Mouse (Mus musculus): ENCODE measurements around the gene Smndc1. TPM values are rescaled to one million over a fixed set of nuclear protein-coding genes. Genes with fewer than 3 reads are reported as not detected.

The Smndc1 gene
- polyA plus RNA-seq, 1 experiment from 2014 or later, result 42.3 TPM

DNA sequence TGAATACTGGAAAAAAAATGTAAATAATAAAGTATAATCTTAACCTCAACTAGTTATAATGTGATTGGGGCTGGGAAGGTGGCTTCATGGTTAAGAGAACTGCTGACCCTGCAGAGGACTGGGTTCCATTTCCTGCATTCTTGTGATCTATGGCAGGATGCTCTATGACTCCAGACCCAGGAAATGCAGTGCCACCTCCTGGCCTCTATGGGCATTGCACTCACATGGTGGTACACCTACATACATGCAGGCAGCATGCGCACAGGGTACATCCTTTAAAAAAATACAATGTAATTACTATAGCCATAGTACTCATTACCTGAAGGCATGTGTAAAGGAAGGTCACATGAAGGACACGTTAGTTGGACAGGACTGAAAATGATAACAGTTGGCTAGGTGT is 27.4 kb downstream of the Smndc1 start:
- Histone ChIP-seq H3K4me3 (ENCODE audit: low read length) (no peak overlapping the region), H3K27ac (ENCODE audit: low read length) (no peak overlapping the region), H3K36me3 (ENCODE audit: control insufficient read depth, insufficient read depth, low read length) (no peaks in the 10 kb centered on the region), H3K9ac (ENCODE audit: low read length) (no peak overlapping the region), H3K4me2 (ENCODE audit: low read depth, low read length) (no peak overlapping the region), H3K9me3 (ENCODE audit: control insufficient read depth, low read length) (no peaks in the 10 kb centered on the region), H3K27me3 (ENCODE audit: control insufficient read depth, insufficient read depth, low read depth, low read length) (no peaks in the 10 kb centered on the region), H3K4me1 (replicated peaks; ENCODE audit: control insufficient read depth, insufficient read depth, low read length) (peaks cover 31% of the 10 kb centered on the region)
- 44% methylated on average over 2 of the region's 2 CpGs for WGBS
- ATAC-seq (ENCODE audit: low read depth), result no peak

DNA sequence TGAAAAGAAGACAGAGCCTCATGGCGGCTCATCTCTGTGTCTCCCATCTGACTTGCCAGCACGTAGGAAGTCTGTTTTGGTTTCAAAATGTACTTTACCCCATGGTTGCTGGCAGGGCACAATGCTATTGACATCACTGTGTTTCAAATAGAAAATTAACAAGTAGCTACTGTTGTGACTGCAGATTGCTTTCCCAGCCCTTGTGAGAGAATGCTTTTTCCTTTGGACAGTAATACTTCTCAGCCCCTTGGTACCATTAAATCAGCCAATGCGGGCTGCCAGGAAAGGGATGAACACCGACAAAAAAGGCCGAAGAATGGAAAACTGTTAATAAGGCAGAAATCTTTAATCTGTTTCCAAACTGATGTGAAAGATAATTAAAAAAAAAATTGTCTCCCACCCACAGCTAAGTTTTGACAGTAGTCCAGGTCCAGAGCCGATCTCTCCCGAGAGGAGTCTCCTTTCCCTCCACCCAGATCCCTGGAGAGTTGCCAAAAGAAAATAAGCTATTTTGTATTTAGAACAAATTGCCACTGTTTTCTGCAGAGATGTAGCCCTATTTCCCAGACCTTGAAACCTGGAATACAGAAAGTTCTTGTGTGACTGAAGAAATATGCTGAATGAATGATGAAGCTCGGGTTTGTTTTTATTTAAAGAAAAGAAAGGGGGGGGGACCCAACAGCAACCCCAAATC is 30.0 kb downstream of the Smndc1 start:
- peak overlapping the region; percentile 49 for H3K4me2 ChIP-seq (ENCODE audit: low read depth, low read length)
- H3K36me3 ChIP-seq (ENCODE audit: control insufficient read depth, insufficient read depth, low read length), result no peaks in the 10 kb centered on the region
- no peak for ATAC-seq (ENCODE audit: low read depth)
- no peak overlapping the region for H3K4me3 ChIP-seq (ENCODE audit: low read length)
- no peaks in the 10 kb centered on the region for H3K27me3 ChIP-seq (ENCODE audit: control insufficient read depth, insufficient read depth, low read depth, low read length)
- WGBS, result 40% methylated on average over 8 of the region's 8 CpGs
- no peaks in the 10 kb centered on the region for H3K9me3 ChIP-seq (ENCODE audit: control insufficient read depth, low read length)
- H3K27ac ChIP-seq (ENCODE audit: low read length), result no peak overlapping the region
- peak overlapping the region; percentile 14; the same call in 1 of the 2 replicates for H3K9ac ChIP-seq (ENCODE audit: low read length)
- H3K4me1 ChIP-seq (replicated peaks; ENCODE audit: control insufficient read depth, insufficient read depth, low read length), result peaks cover 22% of the 10 kb centered on the region

DNA sequence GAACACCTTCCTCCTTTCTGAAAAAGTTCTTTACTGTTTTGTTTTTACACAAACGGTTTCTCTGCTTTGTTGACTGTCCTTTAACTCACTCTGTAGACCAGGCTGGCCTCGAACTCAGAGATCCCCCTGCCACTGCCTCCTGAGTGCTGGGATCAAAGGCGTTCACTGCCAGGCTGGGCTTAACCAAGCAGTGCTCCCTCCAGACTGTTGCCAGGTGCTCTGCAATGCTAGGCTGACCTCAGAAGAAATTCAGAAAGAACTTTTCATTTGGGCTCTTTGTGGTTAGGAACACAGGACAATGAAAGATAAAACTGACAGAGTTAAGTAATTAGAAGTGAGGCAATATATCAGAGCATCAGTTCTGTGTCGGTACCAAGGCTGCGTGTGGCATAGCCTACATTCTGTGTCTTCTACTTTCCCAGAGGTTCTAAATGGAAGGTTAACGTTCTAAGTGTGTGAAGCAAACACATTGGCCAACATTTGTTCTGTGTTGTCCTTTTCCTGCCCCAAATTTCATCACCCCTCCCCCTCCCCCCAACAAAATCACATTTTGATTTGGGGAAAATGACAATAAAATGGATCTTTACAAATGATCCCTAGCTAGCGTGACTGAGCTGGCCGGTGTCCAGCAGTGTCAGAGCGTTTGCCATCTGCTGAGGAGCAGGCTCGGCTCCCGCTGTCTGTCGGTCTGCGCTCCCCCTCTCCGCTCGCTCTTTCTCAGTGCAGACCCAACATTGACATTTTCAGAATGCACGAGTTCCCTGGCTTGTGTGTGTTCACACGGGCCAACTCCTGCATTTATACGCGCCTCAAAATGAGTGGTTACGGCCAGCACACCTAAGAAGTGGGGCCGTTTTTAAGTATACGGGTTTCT is 31.0 kb downstream of the Smndc1 start:
- Histone ChIP-seq H3K27ac (ENCODE audit: low read length) (peak overlapping the region; percentile 47), H3K9ac (ENCODE audit: low read length) (peak overlapping the region; percentile 39), H3K27me3 (ENCODE audit: control insufficient read depth, insufficient read depth, low read depth, low read length) (no peaks in the 10 kb centered on the region), H3K4me2 (ENCODE audit: low read depth, low read length) (peak overlapping the region; percentile 49), H3K9me3 (ENCODE audit: control insufficient read depth, low read length) (no peaks in the 10 kb centered on the region), H3K4me3 (ENCODE audit: low read length) (peak overlapping the region; percentile 28), H3K4me1 (replicated peaks; ENCODE audit: control insufficient read depth, insufficient read depth, low read length) (peaks cover 15% of the 10 kb centered on the region; the same call in 1 of the 2 replicates), H3K36me3 (ENCODE audit: control insufficient read depth, insufficient read depth, low read length) (no peaks in the 10 kb centered on the region)
- 0 out of 2 replicates have a peak, but pooled peaks have one; percentile 31 for ATAC-seq (ENCODE audit: low read depth)
- 51% methylated on average over 22 of the region's 22 CpGs for WGBS

DNA sequence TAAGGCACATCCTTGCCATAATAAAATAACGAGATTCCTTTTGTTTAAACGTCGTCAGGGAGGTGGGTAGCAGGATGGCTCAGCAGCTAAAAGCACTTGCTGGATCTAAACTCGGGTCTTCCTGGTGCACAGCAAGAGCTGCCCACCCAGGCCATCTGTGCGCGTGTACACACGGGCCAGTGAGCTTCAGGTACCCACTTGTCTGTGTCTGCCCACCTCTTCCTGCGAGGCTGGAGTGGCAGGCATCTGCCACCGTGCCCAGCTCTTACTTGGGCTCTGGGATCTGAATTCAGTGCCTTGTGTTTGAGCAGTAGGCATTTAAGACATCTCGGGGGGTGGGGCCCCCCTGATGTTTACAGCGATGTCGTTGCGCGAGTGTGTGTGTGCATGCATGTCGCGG is 35.3 kb downstream of the Smndc1 start:
- Histone ChIP-seq H3K4me3 (ENCODE audit: low read length) (no peak overlapping the region), H3K4me1 (replicated peaks; ENCODE audit: control insufficient read depth, insufficient read depth, low read length) (peaks cover 8% of the 10 kb centered on the region; the same call in 1 of the 2 replicates), H3K4me2 (ENCODE audit: low read depth, low read length) (no peak overlapping the region), H3K9ac (ENCODE audit: low read length) (no peak overlapping the region), H3K9me3 (ENCODE audit: control insufficient read depth, low read length) (no peaks in the 10 kb centered on the region), H3K36me3 (ENCODE audit: control insufficient read depth, insufficient read depth, low read length) (peaks cover 4% of the 10 kb centered on the region; the same call in 1 of the 2 replicates), H3K27ac (ENCODE audit: low read length) (no peak overlapping the region), H3K27me3 (ENCODE audit: control insufficient read depth, insufficient read depth, low read depth, low read length) (no peaks in the 10 kb centered on the region)
- ATAC-seq (ENCODE audit: low read depth), result no peak
- WGBS, result 83% methylated on average over 16 of the region's 16 CpGs

DNA sequence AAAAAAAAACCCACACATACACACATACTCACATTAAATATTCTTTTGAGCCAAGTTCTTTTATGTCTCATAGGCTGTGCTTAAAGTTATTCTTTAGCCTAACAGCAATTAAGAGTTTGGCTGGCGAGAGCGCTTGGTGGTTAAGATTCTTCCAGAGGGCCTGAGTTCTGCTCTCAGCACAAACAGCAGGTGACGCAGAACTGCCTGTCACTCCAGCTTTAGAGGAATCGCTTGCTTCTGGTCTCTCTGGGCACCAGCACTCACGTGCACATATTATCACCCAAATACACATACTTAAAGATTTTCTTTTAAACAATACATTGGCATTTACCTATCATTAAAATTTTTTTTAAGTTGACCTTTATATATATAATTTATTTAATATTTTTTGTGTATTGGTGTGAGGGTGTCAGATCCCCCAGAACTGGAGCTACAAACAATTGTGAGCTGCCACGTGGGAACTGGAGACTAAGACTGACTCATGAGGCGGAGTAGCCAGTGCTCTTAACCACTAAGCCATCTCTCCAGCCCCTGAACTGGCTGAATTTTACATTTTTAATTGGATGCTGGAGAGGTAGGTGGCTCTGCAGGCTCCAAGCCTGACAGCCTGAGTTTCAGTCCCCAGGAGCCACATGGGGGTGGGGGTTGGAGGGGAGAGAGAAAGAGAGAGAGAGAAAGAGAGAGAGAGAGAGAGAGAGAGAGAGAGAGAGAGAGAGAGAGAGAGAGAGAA is 35.9 kb downstream of the Smndc1 start:
- Histone ChIP-seq H3K4me3 (ENCODE audit: low read length) (no peak overlapping the region), H3K4me2 (ENCODE audit: low read depth, low read length) (no peak overlapping the region), H3K27me3 (ENCODE audit: control insufficient read depth, insufficient read depth, low read depth, low read length) (no peaks in the 10 kb centered on the region), H3K9me3 (ENCODE audit: control insufficient read depth, low read length) (no peaks in the 10 kb centered on the region), H3K9ac (ENCODE audit: low read length) (no peak overlapping the region), H3K36me3 (ENCODE audit: control insufficient read depth, insufficient read depth, low read length) (peaks cover 4% of the 10 kb centered on the region; the same call in 1 of the 2 replicates), H3K27ac (ENCODE audit: low read length) (no peak overlapping the region), H3K4me1 (replicated peaks; ENCODE audit: control insufficient read depth, insufficient read depth, low read length) (peaks cover 4% of the 10 kb centered on the region; the same call in 1 of the 2 replicates)
- WGBS, result 76% methylated on average over 7 of the region's 7 CpGs
- ATAC-seq (ENCODE audit: low read depth), result no peak

DNA sequence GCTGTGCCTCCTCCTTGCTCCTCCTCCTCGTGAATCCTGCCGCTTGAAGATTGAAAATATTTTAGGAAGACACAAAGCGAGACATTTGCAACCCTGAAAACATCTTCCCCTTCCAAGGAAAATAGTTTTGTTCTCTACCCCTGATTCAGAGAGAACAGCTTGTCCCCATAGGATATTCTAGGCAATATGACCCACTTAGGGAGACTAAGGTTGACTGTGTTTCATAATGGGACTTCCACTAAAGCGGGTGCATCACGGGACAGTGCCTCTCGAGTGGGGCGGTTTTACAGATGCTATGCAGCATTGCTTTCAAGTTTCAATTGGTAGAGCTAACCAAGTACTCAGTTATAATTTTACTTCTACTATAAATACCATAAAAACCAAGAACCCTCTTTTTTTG is 36.5 kb downstream of the Smndc1 start:
- no peak overlapping the region for H3K27ac ChIP-seq (ENCODE audit: low read length)
- H3K9me3 ChIP-seq (ENCODE audit: control insufficient read depth, low read length), result no peaks in the 10 kb centered on the region
- no peaks in the 10 kb centered on the region for H3K27me3 ChIP-seq (ENCODE audit: control insufficient read depth, insufficient read depth, low read depth, low read length)
- H3K4me2 ChIP-seq (ENCODE audit: low read depth, low read length), result no peak overlapping the region
- ATAC-seq (ENCODE audit: low read depth), result no peak
- H3K9ac ChIP-seq (ENCODE audit: low read length), result no peak overlapping the region
- no peaks in the 10 kb centered on the region for H3K4me1 ChIP-seq (replicated peaks; ENCODE audit: control insufficient read depth, insufficient read depth, low read length)
- 91% methylated on average over 7 of the region's 7 CpGs for WGBS
- no peak overlapping the region for H3K4me3 ChIP-seq (ENCODE audit: low read length)
- peaks cover 4% of the 10 kb centered on the region; the same call in 1 of the 2 replicates for H3K36me3 ChIP-seq (ENCODE audit: control insufficient read depth, insufficient read depth, low read length)

DNA sequence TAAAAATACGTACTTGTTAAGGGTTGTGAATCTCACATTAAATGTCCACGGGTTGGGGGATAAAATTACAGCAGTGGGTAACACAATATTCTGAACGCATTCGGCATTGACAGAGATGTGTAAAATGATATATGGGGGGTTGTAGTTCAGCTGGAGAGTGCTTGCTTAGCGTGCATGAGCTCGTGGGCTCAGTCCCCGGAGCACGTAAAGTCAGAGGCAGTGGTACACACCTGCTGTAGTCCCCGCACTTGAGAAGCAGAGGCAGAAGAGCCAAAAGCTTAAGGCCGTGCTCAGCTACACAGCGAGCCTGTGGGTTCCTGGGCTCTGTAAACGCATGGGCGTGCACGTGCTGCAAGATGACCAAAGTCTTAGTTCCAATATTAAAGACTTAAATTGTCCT is 44.6 kb downstream of the Smndc1 start:
- Histone ChIP-seq H3K4me2 (ENCODE audit: low read depth, low read length) (no peak overlapping the region), H3K9ac (ENCODE audit: low read length) (no peak overlapping the region), H3K4me1 (replicated peaks; ENCODE audit: control insufficient read depth, insufficient read depth, low read length) (no peaks in the 10 kb centered on the region), H3K4me3 (ENCODE audit: low read length) (no peak overlapping the region), H3K27ac (ENCODE audit: low read length) (no peak overlapping the region), H3K36me3 (ENCODE audit: control insufficient read depth, insufficient read depth, low read length) (no peaks in the 10 kb centered on the region), H3K9me3 (ENCODE audit: control insufficient read depth, low read length) (no peaks in the 10 kb centered on the region), H3K27me3 (ENCODE audit: control insufficient read depth, insufficient read depth, low read depth, low read length) (no peaks in the 10 kb centered on the region)
- WGBS, result 71% methylated on average over 14 of the region's 14 CpGs
- no peak for ATAC-seq (ENCODE audit: low read depth)

DNA sequence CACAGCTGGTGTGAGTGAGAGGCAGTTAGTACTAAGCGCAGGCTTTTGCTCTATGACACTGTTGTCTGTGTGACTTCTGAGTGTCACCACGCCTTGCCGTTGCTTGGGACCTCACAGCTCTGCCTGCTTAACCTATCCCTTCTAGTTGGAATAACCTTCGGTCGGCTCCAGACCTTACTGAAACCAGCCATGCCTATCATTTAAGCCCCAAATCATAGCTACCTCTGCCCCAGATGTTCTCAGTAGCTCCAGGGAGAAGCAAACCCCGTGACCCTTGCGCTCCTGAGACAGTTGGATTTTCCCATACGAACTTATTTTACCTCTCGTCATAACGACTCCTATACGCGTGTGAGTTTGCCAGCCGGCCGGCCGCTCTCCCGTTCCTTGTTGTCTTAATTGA is 46.3 kb downstream of the Smndc1 start:
- Histone ChIP-seq H3K4me1 (replicated peaks; ENCODE audit: control insufficient read depth, insufficient read depth, low read length) (no peaks in the 10 kb centered on the region), H3K27me3 (ENCODE audit: control insufficient read depth, insufficient read depth, low read depth, low read length) (no peaks in the 10 kb centered on the region), H3K27ac (ENCODE audit: low read length) (no peak overlapping the region), H3K9ac (ENCODE audit: low read length) (no peak overlapping the region), H3K4me3 (ENCODE audit: low read length) (no peak overlapping the region), H3K36me3 (ENCODE audit: control insufficient read depth, insufficient read depth, low read length) (no peaks in the 10 kb centered on the region), H3K4me2 (ENCODE audit: low read depth, low read length) (no peak overlapping the region), H3K9me3 (ENCODE audit: control insufficient read depth, low read length) (no peaks in the 10 kb centered on the region)
- ATAC-seq (ENCODE audit: low read depth), result no peak
- WGBS, result 81% methylated on average over 16 of the region's 16 CpGs
